Mouse (Mus musculus): ENCODE measurements around the gene Ak9. TPM values are rescaled to one million over a fixed set of nuclear protein-coding genes. Genes with fewer than 3 reads are reported as not detected.

Gene Ak9
- polyA plus RNA-seq, 1 experiment, result 0.02 TPM

DNA sequence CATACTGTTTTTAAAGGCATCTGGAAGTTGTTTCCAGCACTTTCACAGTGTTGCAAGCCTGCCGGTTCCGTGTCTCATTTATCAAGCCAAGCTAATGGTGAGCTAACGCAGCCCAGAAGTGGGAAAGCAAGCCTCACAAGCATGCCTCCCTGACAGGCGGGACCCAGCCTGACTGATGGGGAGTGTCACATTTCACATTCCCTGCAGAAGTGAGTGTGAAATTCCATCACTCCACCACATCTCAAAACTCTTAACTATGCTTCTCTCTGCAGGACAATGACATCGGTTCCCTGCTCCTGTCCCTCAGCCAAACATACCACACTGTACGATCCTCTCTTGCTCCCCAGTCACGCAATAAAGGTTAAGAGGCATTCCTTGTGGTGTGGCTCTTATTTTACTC is 10.8 kb upstream of the Ak9 start:
- DNase-seq, result peak; percentile 12
- no peak overlapping the region for H3K27ac ChIP-seq (ENCODE audit: insufficient read depth, low read depth, low read length)

GRCm38 (mm10) chr10:41294734-41295133 is 9.0 kb upstream of the Ak9 start:
- Histone ChIP-seq H3K4me3 (ENCODE audit: insufficient read depth, low read depth, low read length) (no peak overlapping the region), H3K27ac (ENCODE audit: insufficient read depth, low read depth, low read length) (no peak overlapping the region), H3K36me3 (ENCODE audit: control insufficient read depth, insufficient read depth, low read length) (no peaks in the 10 kb centered on the region), H3K4me1 (ENCODE audit: control insufficient read depth, insufficient read depth, low read length) (peaks cover 5% of the 10 kb centered on the region; the same call in 1 of the 2 replicates), H3K27me3 (replicated peaks; ENCODE audit: control insufficient read depth, insufficient read depth, low read length) (no peaks in the 10 kb centered on the region)
- WGBS, result 87% methylated on average over 11 of the region's 11 CpGs
- DNase-seq, result no peak
- TF ChIP-seq POLR2A (IDR thresholded peaks at IDR 0.05; ENCODE audit: low read depth, low read length), result no peak
- no peak for TF ChIP-seq CTCF (conservative IDR thresholded peaks at IDR 0.05; ENCODE audit: insufficient read depth, insufficient read length, low read depth, low read length)

More for the DNA sequence above, 10.8 kb upstream of the Ak9 start:
- no peak overlapping the region for H3K4me3 ChIP-seq (ENCODE audit: insufficient read depth, low read depth, low read length)
- peaks cover 8% of the 10 kb centered on the region; the same call in 1 of the 2 replicates for H3K4me1 ChIP-seq (ENCODE audit: control insufficient read depth, insufficient read depth, low read length)
- WGBS, result 11% methylated on average over 7 of the region's 7 CpGs
- no peaks in the 10 kb centered on the region for H3K27me3 ChIP-seq (replicated peaks; ENCODE audit: control insufficient read depth, insufficient read depth, low read length)
- H3K36me3 ChIP-seq (ENCODE audit: control insufficient read depth, insufficient read depth, low read length), result no peaks in the 10 kb centered on the region
- TF ChIP-seq POLR2A (IDR thresholded peaks at IDR 0.05; ENCODE audit: low read depth, low read length), result no peak

DNA sequence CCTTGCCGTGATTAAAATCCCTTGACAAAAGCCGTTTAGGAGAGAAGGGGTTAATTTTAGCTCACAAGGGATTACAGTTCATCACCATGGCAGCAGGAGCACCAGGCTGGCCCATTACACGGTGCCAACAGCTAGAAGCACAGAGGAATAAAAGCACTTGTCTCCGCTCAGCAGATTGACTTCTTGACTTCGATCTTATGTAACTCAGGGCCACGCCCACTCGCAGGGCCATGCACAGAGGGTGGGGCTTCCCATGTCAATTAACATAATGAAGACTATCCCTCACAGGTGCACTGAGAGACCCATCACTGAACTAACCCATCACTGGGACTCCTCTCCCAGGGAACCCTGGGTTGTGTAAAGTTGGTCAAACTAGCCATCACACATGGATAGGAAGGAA is 8.6 kb upstream of the Ak9 start:
- Histone ChIP-seq H3K27me3 (replicated peaks; ENCODE audit: control insufficient read depth, insufficient read depth, low read length) (no peaks in the 10 kb centered on the region), H3K36me3 (ENCODE audit: control insufficient read depth, insufficient read depth, low read length) (no peaks in the 10 kb centered on the region), H3K4me1 (ENCODE audit: control insufficient read depth, insufficient read depth, low read length) (peaks cover 5% of the 10 kb centered on the region; the same call in 1 of the 2 replicates), H3K27ac (ENCODE audit: insufficient read depth, low read depth, low read length) (no peak overlapping the region), H3K4me3 (ENCODE audit: insufficient read depth, low read depth, low read length) (no peak overlapping the region)
- 51% methylated on average over 7 of the region's 7 CpGs for WGBS
- peak; percentile 57 for DNase-seq
- TF ChIP-seq POLR2A (IDR thresholded peaks at IDR 0.05; ENCODE audit: low read depth, low read length) (no peak), CTCF (conservative IDR thresholded peaks at IDR 0.05; ENCODE audit: insufficient read depth, insufficient read length, low read depth, low read length) (no peak)

DNA sequence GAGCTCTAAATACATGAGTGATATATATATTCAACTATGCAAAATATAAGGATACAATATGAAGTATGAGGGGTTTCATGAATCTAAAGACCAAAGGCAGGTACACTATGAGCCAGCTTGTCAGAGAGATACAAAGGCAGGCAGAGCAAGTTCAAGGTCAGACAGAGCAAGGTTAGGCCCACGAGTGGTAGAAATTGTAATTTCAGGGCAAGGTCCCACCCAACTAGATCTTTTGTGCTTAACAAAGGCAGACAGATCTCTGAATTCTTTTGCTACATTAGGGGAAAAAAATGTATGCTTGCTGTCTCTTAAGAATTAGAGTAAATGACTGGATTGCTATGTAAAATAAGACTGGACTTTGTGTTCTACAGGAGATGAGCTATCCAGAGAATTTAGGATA is 3.6 kb upstream of the Ak9 start:
- no peaks in the 10 kb centered on the region for H3K27me3 ChIP-seq (replicated peaks; ENCODE audit: control insufficient read depth, insufficient read depth, low read length)
- no peak for DNase-seq
- H3K4me3 ChIP-seq (ENCODE audit: insufficient read depth, low read depth, low read length), result no peak overlapping the region
- TF ChIP-seq POLR2A (IDR thresholded peaks at IDR 0.05; ENCODE audit: low read depth, low read length) (no peak), CTCF (conservative IDR thresholded peaks at IDR 0.05; ENCODE audit: insufficient read depth, insufficient read length, low read depth, low read length) (no peak)
- no peaks in the 10 kb centered on the region for H3K36me3 ChIP-seq (ENCODE audit: control insufficient read depth, insufficient read depth, low read length)
- H3K4me1 ChIP-seq (ENCODE audit: control insufficient read depth, insufficient read depth, low read length), result no peaks in the 10 kb centered on the region
- H3K27ac ChIP-seq (ENCODE audit: insufficient read depth, low read depth, low read length), result no peak overlapping the region
- WGBS, result 55% methylated on average over 1 of the region's 1 CpGs

GRCm38 (mm10) chr10:41302689-41303431 is 920 bp upstream of the Ak9 start, which contains the start of gene Fig4:
Gene Fig4 (minus strand): TSS chr10:41303260.
- Histone ChIP-seq H3K4me1 (ENCODE audit: control insufficient read depth, insufficient read depth, low read length) (no peaks in the 10 kb centered on the region), H3K4me3 (ENCODE audit: insufficient read depth, low read depth, low read length) (peak within 1 kb of the TSS; percentile 94), H3K36me3 (ENCODE audit: control insufficient read depth, insufficient read depth, low read length) (no peaks in the 10 kb centered on the region), H3K27me3 (replicated peaks; ENCODE audit: control insufficient read depth, insufficient read depth, low read length) (no peaks in the 10 kb centered on the region), H3K27ac (ENCODE audit: insufficient read depth, low read depth, low read length) (peak within 1 kb of the TSS; percentile 58)
- peak; percentile 92 for DNase-seq
- WGBS, result 1% methylated on average over 38 of the region's 38 CpGs
- 0 out of 2 replicates have a peak, but pooled peaks have one; percentile 4 for TF ChIP-seq CTCF (conservative IDR thresholded peaks at IDR 0.05; ENCODE audit: insufficient read depth, insufficient read length, low read depth, low read length)
- no peak for TF ChIP-seq POLR2A (IDR thresholded peaks at IDR 0.05; ENCODE audit: low read depth, low read length)

- 56% methylated on average over 9 of the region's 9 CpGs for WGBS
- H3K4me3 ChIP-seq (ENCODE audit: insufficient read depth, low read depth, low read length), result no peak overlapping the region
- H3K27me3 ChIP-seq (replicated peaks; ENCODE audit: control insufficient read depth, insufficient read depth, low read length), result no peaks in the 10 kb centered on the region
- H3K27ac ChIP-seq (ENCODE audit: insufficient read depth, low read depth, low read length), result no peak overlapping the region
- no peaks in the 10 kb centered on the region for H3K4me1 ChIP-seq (ENCODE audit: control insufficient read depth, insufficient read depth, low read length)
- H3K36me3 ChIP-seq (ENCODE audit: control insufficient read depth, insufficient read depth, low read length), result no peaks in the 10 kb centered on the region
- TF ChIP-seq POLR2A (IDR thresholded peaks at IDR 0.05; ENCODE audit: low read depth, low read length) (no peak), CTCF (conservative IDR thresholded peaks at IDR 0.05; ENCODE audit: insufficient read depth, insufficient read length, low read depth, low read length) (no peak)
- no peak for DNase-seq
These were observed 1.2 kb downstream of the Ak9 start for GRCm38 (mm10) chr10:41304961-41305455.

DNA sequence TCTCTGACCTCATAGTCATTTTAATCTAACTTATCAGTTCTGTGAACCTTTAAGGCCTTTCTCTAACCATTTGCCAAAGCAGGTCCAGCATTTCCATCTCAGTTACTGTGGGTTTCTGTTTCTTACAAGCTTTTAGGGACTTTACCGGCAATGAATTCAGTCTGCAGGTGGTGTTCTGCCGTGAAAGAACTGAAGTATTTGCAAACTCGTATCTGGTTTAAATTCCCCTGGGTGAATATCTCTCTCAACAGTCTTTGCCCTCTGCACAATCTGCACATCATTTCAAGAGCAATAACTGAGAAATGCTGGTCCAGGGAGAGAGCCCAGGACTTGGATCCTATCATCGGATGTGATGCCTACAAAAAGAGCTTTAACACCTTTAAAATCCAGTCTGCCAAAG is 4.4 kb downstream of the Ak9 start:
- Histone ChIP-seq H3K36me3 (ENCODE audit: control insufficient read depth, insufficient read depth, low read length) (no peaks in the 10 kb centered on the region), H3K27me3 (replicated peaks; ENCODE audit: control insufficient read depth, insufficient read depth, low read length) (no peaks in the 10 kb centered on the region), H3K4me3 (ENCODE audit: insufficient read depth, low read depth, low read length) (no peak overlapping the region), H3K4me1 (ENCODE audit: control insufficient read depth, insufficient read depth, low read length) (no peaks in the 10 kb centered on the region), H3K27ac (ENCODE audit: insufficient read depth, low read depth, low read length) (no peak overlapping the region)
- no peak for TF ChIP-seq CTCF (conservative IDR thresholded peaks at IDR 0.05; ENCODE audit: insufficient read depth, insufficient read length, low read depth, low read length)
- TF ChIP-seq POLR2A (IDR thresholded peaks at IDR 0.05; ENCODE audit: low read depth, low read length), result no peak
- no peak for DNase-seq
- 94% methylated on average over 4 of the region's 4 CpGs for WGBS

All from kidney, adult 2 months (tissue).